Mouse (Mus musculus): ENCODE measurements around the gene Eepd1. TPM values are rescaled to one million over a fixed set of nuclear protein-coding genes. Genes with fewer than 3 reads are reported as not detected.
"Not testable (repeated sequence)": the region's sequence is repeated elsewhere in the genome, so short reads cannot be mapped to it uniquely, and the experiment has no call there.

Gene Eepd1
- polyA plus RNA-seq (2016; fragmentation: Nextera tagmentation; extraction: Ambion mirVana): 10.9 and 13.0 TPM in 2 replicates

GRCm38 (mm10) chr9:25481344-25482095 is at the start of gene Eepd1:
TSS of gene Eepd1 (plus strand) at chr9:25481547.
- ATAC-seq (ENCODE audit: low FRiP score, low read depth): peak; percentile 98
- peaks cover 6% of the 10 kb centered on the region; the same call in 1 of the 2 replicates for H3K4me1 ChIP-seq
- H3K9me3 ChIP-seq: no peaks in the 10 kb centered on the region
- H3K27ac ChIP-seq: no peak within 1 kb of the TSS
- peak within 1 kb of the TSS; percentile 70 for H3K9ac ChIP-seq
- 1% methylated on average over 75 of the region's 75 CpGs for WGBS
- no peaks in the 10 kb centered on the region for H3K36me3 ChIP-seq
- peak within 1 kb of the TSS; percentile 88 for H3K4me2 ChIP-seq (replicated peaks)
- H3K4me3 ChIP-seq: peak within 1 kb of the TSS; percentile 60
- H3K27me3 ChIP-seq (replicated peaks): no peaks in the 10 kb centered on the region

GRCm38 (mm10) chr9:25438836-25439235 is 42.5 kb upstream of the Eepd1 start:
- H3K27ac ChIP-seq: no peak overlapping the region
- H3K9ac ChIP-seq: no peak overlapping the region
- H3K27me3 ChIP-seq (replicated peaks): no peaks in the 10 kb centered on the region
- no peak overlapping the region for H3K4me2 ChIP-seq (replicated peaks)
- WGBS: 89% methylated on average over 3 of the region's 3 CpGs
- ATAC-seq (ENCODE audit: low FRiP score, low read depth): no peak
- H3K4me1 ChIP-seq: no peaks in the 10 kb centered on the region
- H3K36me3 ChIP-seq: no peaks in the 10 kb centered on the region
- no peak overlapping the region for H3K4me3 ChIP-seq
- H3K9me3 ChIP-seq: no peaks in the 10 kb centered on the region

GRCm38 (mm10) chr9:25440046-25440445 is 41.3 kb upstream of the Eepd1 start:
- not testable (repeated sequence) for H3K9me3 ChIP-seq; H3K4me3 ChIP-seq; H3K36me3 ChIP-seq; H3K4me2 ChIP-seq (replicated peaks); H3K4me1 ChIP-seq; H3K27ac ChIP-seq; ATAC-seq (ENCODE audit: low FRiP score, low read depth); H3K9ac ChIP-seq; H3K27me3 ChIP-seq (replicated peaks)
- WGBS: 86% methylated on average over 5 of the region's 5 CpGs

DNA sequence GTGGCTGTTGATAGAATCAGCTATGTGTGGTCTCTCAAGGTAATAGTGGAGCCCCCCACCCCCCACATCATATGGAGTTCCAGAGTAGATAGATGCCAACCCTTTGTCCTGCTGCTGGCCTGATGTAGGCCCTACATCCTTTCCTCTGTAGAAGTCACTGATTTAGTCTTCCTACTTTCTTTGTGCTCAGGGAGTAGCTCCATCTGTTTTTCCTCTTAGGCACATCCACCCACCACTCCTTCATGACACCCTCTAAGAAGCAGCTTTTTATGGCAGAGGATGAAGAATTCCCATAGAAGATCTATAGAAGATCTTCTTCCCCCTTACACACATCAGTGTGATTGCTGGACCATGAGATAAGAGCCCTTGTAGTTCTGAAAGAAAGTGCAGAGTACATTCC is 39.3 kb upstream of the Eepd1 start:
- no peak overlapping the region for H3K9ac ChIP-seq
- no peak overlapping the region for H3K4me2 ChIP-seq (replicated peaks)
- ATAC-seq (ENCODE audit: low FRiP score, low read depth): no peak
- H3K36me3 ChIP-seq: no peaks in the 10 kb centered on the region
- H3K27ac ChIP-seq: no peak overlapping the region
- H3K4me3 ChIP-seq: no peak overlapping the region
- no peaks in the 10 kb centered on the region for H3K4me1 ChIP-seq
- no peaks in the 10 kb centered on the region for H3K9me3 ChIP-seq
- H3K27me3 ChIP-seq (replicated peaks): no peaks in the 10 kb centered on the region

DNA sequence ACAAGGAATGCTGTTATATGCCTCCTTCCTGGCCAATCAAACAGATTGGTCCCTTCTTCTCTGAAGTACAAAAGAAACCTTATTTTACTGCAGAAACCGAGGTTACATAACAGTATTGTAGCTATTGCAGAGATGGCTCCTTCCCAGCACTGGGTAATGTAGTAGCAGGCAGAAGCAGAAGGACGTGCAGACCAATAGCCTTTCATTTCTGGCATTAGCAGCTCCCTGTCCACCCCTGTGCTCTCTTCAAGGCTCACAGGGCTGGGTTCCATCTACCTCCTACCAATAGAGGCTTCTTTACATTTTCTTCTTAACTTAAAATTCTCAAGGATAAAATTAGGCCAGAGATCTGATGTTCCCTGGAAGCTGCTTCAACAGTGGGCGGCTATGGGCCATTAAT is 38.3 kb upstream of the Eepd1 start:
- WGBS: 81% methylated on average over 3 of the region's 3 CpGs
- no peak overlapping the region for H3K27ac ChIP-seq
- no peak overlapping the region for H3K4me3 ChIP-seq
- no peak for ATAC-seq (ENCODE audit: low FRiP score, low read depth)
- H3K9me3 ChIP-seq: no peaks in the 10 kb centered on the region
- no peak overlapping the region for H3K4me2 ChIP-seq (replicated peaks)
- no peaks in the 10 kb centered on the region for H3K36me3 ChIP-seq
- H3K27me3 ChIP-seq (replicated peaks): no peaks in the 10 kb centered on the region
- no peaks in the 10 kb centered on the region for H3K4me1 ChIP-seq
- H3K9ac ChIP-seq: no peak overlapping the region

GRCm38 (mm10) chr9:25443546-25443945 is 37.8 kb upstream of the Eepd1 start:
- H3K9me3 ChIP-seq: no peaks in the 10 kb centered on the region
- H3K4me1 ChIP-seq: no peaks in the 10 kb centered on the region
- ATAC-seq (ENCODE audit: low FRiP score, low read depth): no peak
- no peaks in the 10 kb centered on the region for H3K36me3 ChIP-seq
- H3K9ac ChIP-seq: no peak overlapping the region
- no peak overlapping the region for H3K4me3 ChIP-seq
- H3K27me3 ChIP-seq (replicated peaks): no peaks in the 10 kb centered on the region
- no peak overlapping the region for H3K27ac ChIP-seq
- H3K4me2 ChIP-seq (replicated peaks): no peak overlapping the region

- Histone ChIP-seq H3K27ac (no peak overlapping the region), H3K9me3 (no peaks in the 10 kb centered on the region), H3K9ac (no peak overlapping the region), H3K36me3 (no peaks in the 10 kb centered on the region), H3K4me3 (no peak overlapping the region), H3K27me3 (replicated peaks) (no peaks in the 10 kb centered on the region), H3K4me1 (no peaks in the 10 kb centered on the region), H3K4me2 (replicated peaks) (no peak overlapping the region)
- 58% methylated on average over 4 of the region's 4 CpGs for WGBS
- no peak for ATAC-seq (ENCODE audit: low FRiP score, low read depth)
These were observed 31.0 kb upstream of the Eepd1 start for GRCm38 (mm10) chr9:25450394-25450793.

- Histone ChIP-seq H3K27me3 (replicated peaks) (no peaks in the 10 kb centered on the region), H3K4me1 (no peaks in the 10 kb centered on the region), H3K9me3 (no peaks in the 10 kb centered on the region), H3K9ac (no peak overlapping the region), H3K4me3 (no peak overlapping the region), H3K36me3 (no peaks in the 10 kb centered on the region), H3K4me2 (replicated peaks) (no peak overlapping the region), H3K27ac (no peak overlapping the region)
- no peak for ATAC-seq (ENCODE audit: low FRiP score, low read depth)
- WGBS: 94% methylated on average over 2 of the region's 2 CpGs
These were observed 26.3 kb upstream of the Eepd1 start for GRCm38 (mm10) chr9:25455027-25455426.

- 90% methylated on average over 10 of the region's 10 CpGs for WGBS
These were observed 20.4 kb upstream of the Eepd1 start for GRCm38 (mm10) chr9:25460835-25461555.

GRCm38 (mm10) chr9:25464305-25464704 is 17.0 kb upstream of the Eepd1 start:
- Histone ChIP-seq H3K27me3 (replicated peaks) (no peaks in the 10 kb centered on the region), H3K4me3 (no peak overlapping the region), H3K4me2 (replicated peaks) (no peak overlapping the region), H3K9me3 (no peaks in the 10 kb centered on the region), H3K36me3 (no peaks in the 10 kb centered on the region), H3K4me1 (no peaks in the 10 kb centered on the region), H3K9ac (no peak overlapping the region), H3K27ac (no peak overlapping the region)
- 83% methylated on average over 1 of the region's 1 CpGs for WGBS
- no peak for ATAC-seq (ENCODE audit: low FRiP score, low read depth)

More at GRCm38 (mm10) chr9:25460835-25461555, 20.4 kb upstream of the Eepd1 start:
- ATAC-seq (ENCODE audit: low FRiP score, low read depth): no peak
- Histone ChIP-seq H3K9ac (no peak overlapping the region), H3K9me3 (no peaks in the 10 kb centered on the region), H3K27me3 (replicated peaks) (no peaks in the 10 kb centered on the region), H3K36me3 (no peaks in the 10 kb centered on the region), H3K4me2 (replicated peaks) (no peak overlapping the region), H3K4me1 (no peaks in the 10 kb centered on the region), H3K27ac (no peak overlapping the region), H3K4me3 (no peak overlapping the region)

GRCm38 (mm10) chr9:25479392-25480020 is 1.8 kb upstream of the Eepd1 start:
- H3K27ac ChIP-seq: no peak overlapping the region
- H3K9me3 ChIP-seq: no peaks in the 10 kb centered on the region
- WGBS: 89% methylated on average over 7 of the region's 7 CpGs
- ATAC-seq (ENCODE audit: low FRiP score, low read depth): no peak
- H3K4me1 ChIP-seq: peaks cover 6% of the 10 kb centered on the region; the same call in 1 of the 2 replicates
- no peaks in the 10 kb centered on the region for H3K36me3 ChIP-seq
- H3K4me2 ChIP-seq (replicated peaks): no peak overlapping the region
- no peak overlapping the region for H3K9ac ChIP-seq
- no peaks in the 10 kb centered on the region for H3K27me3 ChIP-seq (replicated peaks)
- no peak overlapping the region for H3K4me3 ChIP-seq

GRCm38 (mm10) chr9:25480676-25481075 is 671 bp upstream of the Eepd1 start:
- ATAC-seq (ENCODE audit: low FRiP score, low read depth): no peak
- H3K4me1 ChIP-seq: peaks cover 6% of the 10 kb centered on the region; the same call in 1 of the 2 replicates
- no peak overlapping the region for H3K27ac ChIP-seq
- H3K4me3 ChIP-seq: no peak overlapping the region
- no peaks in the 10 kb centered on the region for H3K36me3 ChIP-seq
- H3K9ac ChIP-seq: no peak overlapping the region
- no peaks in the 10 kb centered on the region for H3K27me3 ChIP-seq (replicated peaks)
- 93% methylated on average over 2 of the region's 2 CpGs for WGBS
- no peaks in the 10 kb centered on the region for H3K9me3 ChIP-seq
- no peak overlapping the region for H3K4me2 ChIP-seq (replicated peaks)
